Mouse (Mus musculus) ovary, postnatal 14 days (tissue): ENCODE measurements at regions not wholly inside any gene's neighbourhood (a gene's known extent, or its start where the extent isn't known, plus 50 kb on each side); places are given as distances from the start of the nearest gene placed in this dataset.

Source experiments
- DNase-seq: peaks from one replicate; pipeline ENCODE4 v3.0.0; 2022; ENCODE audit warnings: low spot score

GRCm38 (mm10) chr10:67339371-67339929 is 54.3 kb upstream of the Nrbf2 start:
- no peak for DNase-seq

GRCm38 (mm10) chr10:67344722-67345121 is 59.6 kb upstream of the Nrbf2 start:
- no peak for DNase-seq

DNA sequence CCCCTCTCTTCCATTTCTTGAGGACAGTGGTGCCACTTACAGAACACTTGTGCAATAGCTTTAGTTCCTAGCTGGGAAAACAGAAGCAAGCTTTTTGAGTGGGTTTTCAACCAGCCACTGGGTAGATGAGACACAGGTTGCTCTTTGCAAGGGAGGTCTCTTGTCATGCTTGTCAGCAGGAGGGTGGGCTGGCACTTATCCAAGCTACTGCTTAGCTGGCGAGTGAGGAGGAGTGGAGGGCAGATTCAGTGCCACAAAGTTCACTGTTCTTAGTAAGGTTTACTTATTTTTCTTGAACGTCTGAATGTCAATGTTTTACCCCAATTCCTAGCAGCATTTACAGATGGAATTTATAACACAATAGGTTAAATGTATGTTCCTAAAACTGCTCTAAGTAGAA is 65.9 kb upstream of the Nrbf2 start:
- no peak for DNase-seq

DNA sequence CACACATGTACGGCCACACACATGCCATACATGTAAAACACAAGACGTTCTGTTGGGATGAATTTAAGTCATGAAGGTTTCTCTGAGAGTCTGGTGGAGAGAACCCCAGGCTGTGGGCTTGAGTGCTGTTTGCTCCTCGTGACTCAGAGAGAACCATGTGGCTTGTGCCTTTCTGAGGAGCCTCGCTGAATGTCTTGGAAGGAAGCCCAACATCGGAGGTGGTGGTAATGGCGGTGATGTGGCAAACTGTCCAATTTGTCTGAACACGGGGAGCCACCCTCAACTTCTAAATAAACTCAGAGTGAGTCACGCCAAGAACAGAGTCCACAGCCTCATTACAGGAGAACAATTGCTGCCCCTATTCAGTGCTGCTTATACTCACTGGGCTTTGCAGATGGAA is 75.7 kb upstream of the Nrbf2 start:
- DNase-seq, result no peak

- DNase-seq, result no peak
These were observed 76.2 kb upstream of the Nrbf2 start for GRCm38 (mm10) chr10:67361281-67361680.

GRCm38 (mm10) chr10:67364595-67364994 is 79.5 kb upstream of the Nrbf2 start:
- DNase-seq, result no peak

GRCm38 (mm10) chr10:67365158-67365557 is 80.1 kb upstream of the Nrbf2 start:
- DNase-seq, result no peak

DNA sequence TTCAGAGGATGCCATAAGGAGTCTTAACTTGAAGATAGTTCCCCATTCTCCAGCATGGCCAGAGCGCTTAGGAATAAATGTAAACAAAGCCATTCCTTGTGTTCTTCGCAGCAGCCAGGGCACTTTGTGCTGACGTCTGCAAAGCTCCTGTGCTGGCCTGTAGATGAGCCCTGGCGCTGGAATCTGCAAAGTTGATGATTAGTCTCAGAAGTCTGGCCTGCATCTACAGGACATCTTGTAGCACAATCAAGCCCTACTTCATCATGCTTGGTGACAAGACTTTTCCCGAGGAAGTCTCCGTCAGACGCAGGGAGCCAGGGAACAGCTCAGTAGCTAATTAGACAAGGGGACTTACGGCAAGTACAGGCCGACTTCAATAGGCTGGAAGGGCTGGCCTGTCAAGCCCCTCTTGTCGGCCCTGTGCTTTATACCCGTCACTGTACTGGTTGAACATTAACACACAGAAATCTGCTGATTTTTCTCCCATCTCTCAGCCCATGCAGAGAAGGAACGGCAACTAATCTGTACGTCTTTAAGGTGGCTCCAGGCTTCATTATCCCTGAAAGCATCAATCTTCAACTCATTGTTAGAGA is 87.6 kb upstream of the Nrbf2 start:
- DNase-seq, result no peak

DNA sequence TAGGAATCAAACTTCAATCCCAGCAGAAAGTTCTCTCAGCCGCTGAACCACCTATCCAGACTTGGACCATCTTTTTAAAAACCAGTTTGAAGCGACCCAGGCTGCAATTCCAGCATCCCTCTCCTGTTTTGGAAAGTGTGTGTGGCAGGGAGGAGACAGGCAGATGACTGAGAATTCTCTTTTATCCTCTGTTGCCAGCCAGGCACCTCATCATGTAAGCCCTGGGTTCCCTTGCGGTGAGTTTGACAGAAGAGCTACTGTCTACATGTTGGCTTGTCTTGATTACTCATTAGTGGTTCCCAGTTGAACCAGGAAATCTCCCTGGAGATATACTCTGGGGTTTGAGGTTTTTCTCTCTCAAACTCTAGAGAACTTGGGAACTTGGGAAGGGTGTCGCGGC is 91.5 kb upstream of the Nrbf2 start:
- no peak for DNase-seq

DNA sequence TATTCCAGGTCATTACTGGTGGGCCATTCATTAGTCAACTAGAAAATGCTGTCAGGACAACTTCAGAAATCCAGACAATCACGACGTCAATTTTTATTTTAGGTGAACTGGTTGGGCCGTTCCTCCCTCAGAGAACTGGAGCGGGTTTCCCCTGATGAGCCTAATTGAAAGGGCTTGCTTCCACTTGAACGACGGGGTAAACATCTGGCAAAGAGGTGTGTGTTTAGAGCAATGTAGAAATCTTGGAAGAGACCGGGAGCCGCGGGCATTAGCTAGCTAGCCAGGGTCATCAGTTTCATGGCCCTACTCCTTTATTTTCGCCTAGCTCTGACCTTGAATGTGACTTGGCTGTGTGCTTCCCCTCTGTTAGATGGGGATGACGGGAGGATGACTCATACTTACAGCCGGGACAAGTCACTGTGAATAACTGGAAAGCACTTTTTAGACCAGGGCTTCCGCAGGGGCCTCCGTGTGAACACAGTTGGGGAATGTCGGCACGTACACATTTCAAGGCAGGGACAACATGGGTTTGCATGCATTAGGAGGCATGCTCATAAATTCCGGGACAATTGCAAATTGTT is 92.6 kb upstream of the Nrbf2 start:
- no peak for DNase-seq

DNA sequence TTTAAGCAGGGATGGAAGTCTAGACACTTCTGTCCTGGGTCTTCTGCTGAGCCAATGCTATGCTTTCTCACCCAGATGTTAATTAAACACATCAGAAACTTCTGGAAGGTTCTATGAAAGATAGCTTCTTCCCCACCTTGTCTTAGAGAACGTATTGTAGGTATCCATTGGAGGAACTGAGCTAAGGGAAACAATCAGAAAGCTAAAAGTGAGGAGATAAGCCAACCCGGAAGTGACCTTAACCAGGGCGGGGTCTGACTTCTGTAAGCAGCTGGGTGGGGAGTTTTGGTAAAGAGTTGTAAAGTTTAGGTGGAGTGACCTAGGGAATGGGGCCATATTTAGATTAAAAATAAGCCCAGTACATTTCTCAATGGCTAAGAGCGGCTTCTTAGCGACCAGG is 95.1 kb upstream of the Nrbf2 start:
- DNase-seq, result no peak

GRCm38 (mm10) chr10:67383352-67383751 is 98.2 kb upstream of the Nrbf2 start:
- DNase-seq, result no peak

GRCm38 (mm10) chr10:67383802-67384567 is 98.9 kb upstream of the Nrbf2 start:
- no peak for DNase-seq

GRCm38 (mm10) chr10:67384568-67384958 is 99.5 kb upstream of the Nrbf2 start:
- DNase-seq, result no peak

DNA sequence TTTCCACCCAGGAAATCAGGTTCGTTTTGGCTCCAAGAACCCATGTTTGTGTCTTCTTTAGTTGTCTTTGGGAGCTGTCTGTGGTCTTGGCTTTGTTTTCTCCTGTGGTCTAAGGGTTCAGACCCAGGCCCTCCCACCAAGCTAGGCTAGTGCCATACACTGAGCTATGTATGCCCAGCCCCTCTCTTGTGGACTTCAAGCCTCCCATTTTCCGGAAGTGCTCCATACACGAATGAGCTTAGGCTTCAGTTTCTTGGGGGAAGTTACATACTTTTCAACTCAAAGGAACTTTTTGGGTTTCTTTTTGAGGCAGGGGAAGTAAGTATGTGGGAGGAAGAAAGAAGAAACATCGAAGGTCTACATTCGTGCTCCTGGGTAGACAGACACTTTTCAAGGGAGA is 100.9 kb upstream of the Nrbf2 start:
- DNase-seq, result no peak

DNA sequence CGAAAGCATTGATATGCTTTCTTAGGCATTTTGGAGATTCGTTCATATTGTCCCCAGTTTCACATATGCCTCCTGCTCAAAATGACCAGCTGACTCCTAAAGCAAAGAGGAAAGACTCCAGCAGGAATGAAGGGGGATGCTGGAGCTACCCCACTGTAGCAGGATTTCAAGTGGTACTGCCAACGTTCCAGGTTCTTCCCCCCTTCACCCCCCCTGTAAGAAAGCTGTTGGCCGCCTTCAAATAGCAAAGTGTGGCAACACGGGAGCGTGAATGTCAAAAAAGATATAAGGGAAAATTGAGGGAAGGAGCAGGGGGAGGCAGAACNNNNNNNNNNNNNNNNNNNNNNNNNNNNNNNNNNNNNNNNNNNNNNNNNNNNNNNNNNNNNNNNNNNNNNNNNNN is 103.7 kb upstream of the Nrbf2 start:
- DNase-seq, result no peak

DNA sequence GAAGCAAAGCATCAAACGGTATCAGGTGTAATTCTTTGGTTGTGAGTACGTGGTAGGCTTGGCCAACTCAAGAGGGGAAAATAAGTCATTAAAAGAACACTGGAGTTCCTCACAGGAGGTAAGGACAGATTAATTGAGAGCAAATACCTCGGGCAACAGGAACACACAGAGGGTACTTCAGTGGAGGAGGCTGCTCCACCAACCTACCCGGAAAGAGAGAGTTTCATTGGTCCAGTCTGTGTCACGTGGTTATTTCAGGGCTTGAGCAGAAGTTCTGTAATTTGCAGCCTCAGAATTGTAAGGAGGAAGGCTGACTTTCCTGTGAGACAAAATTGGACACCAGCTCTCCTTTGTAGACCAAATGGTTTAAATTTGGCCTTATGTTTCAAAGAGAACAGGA is 115.3 kb upstream of the Nrbf2 start:
- no peak for DNase-seq

- DNase-seq, result no peak
These were observed 116.3 kb upstream of the Nrbf2 start for GRCm38 (mm10) chr10:67401409-67401808.

DNA sequence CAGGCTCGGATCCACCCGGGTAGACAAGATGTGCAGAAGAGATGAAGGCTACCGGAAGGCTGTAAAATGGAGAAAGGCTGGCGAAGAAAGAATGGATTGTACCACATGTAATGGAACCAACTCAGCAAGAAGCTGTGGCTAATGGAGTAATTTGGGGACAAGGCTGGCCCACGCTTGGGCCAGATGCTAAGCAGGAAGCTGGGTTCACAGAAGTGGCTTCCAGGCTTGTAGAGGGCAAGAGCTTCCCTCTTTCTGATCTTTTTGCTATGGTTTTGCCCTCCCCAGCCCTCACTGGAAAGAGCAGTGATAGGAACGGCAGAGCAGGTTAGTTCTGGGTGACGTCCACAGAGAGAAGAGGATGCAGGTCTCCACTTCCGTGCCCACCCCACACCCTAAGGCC is 117.7 kb upstream of the Egr2 start:
- DNase-seq, result no peak

DNA sequence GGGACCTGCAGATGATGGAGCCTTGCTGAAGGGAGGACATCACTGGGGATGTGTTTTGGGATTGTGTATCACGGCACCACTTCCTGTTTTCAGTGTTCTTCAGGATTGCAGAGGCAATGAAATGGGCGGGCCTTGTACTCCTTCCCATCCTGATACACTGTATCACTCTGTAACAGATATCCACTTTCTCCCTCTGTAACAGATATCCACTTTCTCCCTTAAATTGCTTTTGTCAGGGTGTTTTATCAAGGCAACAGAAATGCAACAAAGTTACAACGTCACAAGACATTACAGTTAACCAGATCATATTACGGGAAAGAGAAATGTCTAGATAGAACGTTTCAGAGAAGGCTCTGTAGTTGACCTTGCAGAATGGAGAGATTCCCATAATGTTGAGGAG is 114.5 kb upstream of the Egr2 start:
- no peak for DNase-seq

DNA sequence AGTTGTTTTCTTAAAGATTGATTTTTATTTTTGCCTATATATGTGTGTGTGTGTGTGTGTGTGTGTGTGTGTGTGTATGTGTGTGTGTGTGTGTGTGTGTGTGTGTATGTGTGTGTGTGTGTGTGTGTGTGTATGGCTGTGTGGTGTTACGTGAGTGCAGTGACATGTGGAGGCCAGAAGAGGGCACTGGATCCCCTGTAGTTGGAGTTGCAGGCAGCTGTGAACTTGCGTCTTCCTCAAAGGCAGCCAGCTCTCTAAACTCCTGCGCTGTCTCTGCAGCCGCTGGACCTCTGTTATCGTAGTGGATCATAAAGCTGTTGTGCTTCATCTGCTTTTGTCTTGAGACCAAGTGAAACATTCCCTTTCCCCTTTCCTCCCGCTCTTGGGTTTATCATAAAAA is 109.9 kb upstream of the Egr2 start:
- DNase-seq, result no peak

- no peak for DNase-seq
These were observed 108.1 kb upstream of the Egr2 start for GRCm38 (mm10) chr10:67427220-67427619.

- DNase-seq, result no peak
These were observed 104.5 kb upstream of the Egr2 start for GRCm38 (mm10) chr10:67430805-67431204.
